Mouse (Mus musculus) CH12.LX (cell line): ENCODE measurements around the gene Kif11.

ENCODE experiments used
- ETS1 ChIP-seq: conservative IDR thresholded peaks from 2 replicates; pipeline ENCODE4 v1.6.1; 2012; ENCODE audit warnings: low read depth, mild to moderate bottlenecking, inconsistent platforms, low read length, improper control_type of control experiment, moderate library complexity
- TBP ChIP-seq: conservative IDR thresholded peaks from 2 replicates; pipeline ENCODE4 v1.6.1; 2011; ENCODE audit warnings: low read depth, low read length, improper control_type of control experiment

- TF ChIP-seq ETS1 = no peak
- no peak for TF ChIP-seq TBP
Measured at GRCm38 (mm10) chr19:37369921-37370320, 6.3 kb upstream of the Kif11 start.
